Mouse (Mus musculus) thymus, postnatal 10 days (tissue): ENCODE data around the gene Olfr701.
A peak's percentile ranks its signal among the peaks of the same experiment; 100 is the strongest.

Source experiments
- DNase-seq, 2 experiments: peaks; one replicate each; pipeline ENCODE4 v3.0.0; 2021; ENCODE audit warnings: low spot score in 2 of 2

The Olfr701 gene

GRCm38 (mm10) chr7:106813829-106814228, at the start of gene Olfr701:
Olfr701 (plus strand) TSS chr7:106814129.
- no peak for DNase-seq

- DNase-seq, result no peak
Measured at GRCm38 (mm10) chr7:106788330-106788729, 25.6 kb upstream of the Olfr701 start.

GRCm38 (mm10) chr7:106793098-106793497, 20.8 kb upstream of the Olfr701 start, which contains the start of gene Olfr699:
Olfr699 (minus strand) TSS chr7:106793198.
- no peak for DNase-seq

- DNase-seq, result no peak
Measured at GRCm38 (mm10) chr7:106808734-106809133, 5.2 kb upstream of the Olfr701 start, which contains the start of gene Olfr700. Olfr700 (minus strand) TSS chr7:106808834.

GRCm38 (mm10) chr7:106815775-106816174, 1.8 kb downstream of the Olfr701 start:
- peak in 1 of 2 experiments; percentile 24 for DNase-seq

GRCm38 (mm10) chr7:106818414-106818813, 4.5 kb downstream of the Olfr701 start:
- DNase-seq, result no peak

- DNase-seq, result no peak
Measured at GRCm38 (mm10) chr7:106833793-106834192, 19.9 kb downstream of the Olfr701 start, which contains the start of gene Olfr702. Olfr702 (minus strand) TSS chr7:106833893.

GRCm38 (mm10) chr7:106843060-106843459, 29.1 kb downstream of the Olfr701 start, which contains the start of gene Olfr703:
Olfr703 (plus strand) TSS chr7:106843360.
- DNase-seq, result no peak

- DNase-seq, result no peak
Measured at GRCm38 (mm10) chr7:106862885-106863284, 49.0 kb downstream of the Olfr701 start, which contains the start of gene Olfr704. Olfr704 (plus strand) TSS chr7:106863185.
